Mouse (Mus musculus) layer of hippocampus, adult 2 months (tissue): ENCODE results near the gene Tsr1. TPM values are rescaled to one million over a fixed set of nuclear protein-coding genes. Genes with fewer than 3 reads are reported as not detected.

Experiments used
- DNase-seq, 2 experiments: peaks; one replicate each; pipeline ENCODE4 v3.0.0; 2022; ENCODE audit warnings: low spot score in 2 of 2
- H3K27ac ChIP-seq: fragments of 200-600 bp; 2 replicates; pipeline ENCODE4 v1.8.1; 2022
- H3K4me3 ChIP-seq: fragments of 200-600 bp; 2 replicates; pipeline ENCODE4 v1.8.1; 2022; ENCODE audit warnings: mild to moderate bottlenecking
- CTCF ChIP-seq: fragments of 200-600 bp; conservative IDR thresholded peaks from 2 replicates; pipeline ENCODE4 v1.8.1; 2022; ENCODE audit warnings: antibody characterized with exemption, mild to moderate bottlenecking, moderate library complexity
- long read RNA-seq, 2 experiments: library from polyadenylated mRNA; stranded (forward); transcript quantifications; one replicate each; pipeline ENCODE4 v2.0.0; 2021; ENCODE audit warnings: borderline mapping rate in 2 of 2
- total RNA-seq, 2 experiments: library from RNA; stranded (reverse); gene quantifications; 2 replicates each; pipeline ENCODE4 v1.2.3; 2021

Tsr1 gene
- 10 to 100 TPM; 32.0 to 36.8 TPM for total RNA-seq
- long read RNA-seq, experiment 1, transcript Tsr1-201 (15 exons, 3,389 nt) = major isoform, 12 of 20 reads
- long read RNA-seq, experiment 1, partial matches to known transcripts = 6 of 20 reads
- long read RNA-seq, experiment 1, other reads (novel, unspliced or antisense) = 2 of 20 reads
- long read RNA-seq, experiment 2, transcript Tsr1-201 (15 exons, 3,389 nt) = major isoform, 20 of 34 reads
- long read RNA-seq, experiment 2, partial matches to known transcripts = 8 of 34 reads
- long read RNA-seq, experiment 2, other reads (novel, unspliced or antisense) = 6 of 34 reads

DNA sequence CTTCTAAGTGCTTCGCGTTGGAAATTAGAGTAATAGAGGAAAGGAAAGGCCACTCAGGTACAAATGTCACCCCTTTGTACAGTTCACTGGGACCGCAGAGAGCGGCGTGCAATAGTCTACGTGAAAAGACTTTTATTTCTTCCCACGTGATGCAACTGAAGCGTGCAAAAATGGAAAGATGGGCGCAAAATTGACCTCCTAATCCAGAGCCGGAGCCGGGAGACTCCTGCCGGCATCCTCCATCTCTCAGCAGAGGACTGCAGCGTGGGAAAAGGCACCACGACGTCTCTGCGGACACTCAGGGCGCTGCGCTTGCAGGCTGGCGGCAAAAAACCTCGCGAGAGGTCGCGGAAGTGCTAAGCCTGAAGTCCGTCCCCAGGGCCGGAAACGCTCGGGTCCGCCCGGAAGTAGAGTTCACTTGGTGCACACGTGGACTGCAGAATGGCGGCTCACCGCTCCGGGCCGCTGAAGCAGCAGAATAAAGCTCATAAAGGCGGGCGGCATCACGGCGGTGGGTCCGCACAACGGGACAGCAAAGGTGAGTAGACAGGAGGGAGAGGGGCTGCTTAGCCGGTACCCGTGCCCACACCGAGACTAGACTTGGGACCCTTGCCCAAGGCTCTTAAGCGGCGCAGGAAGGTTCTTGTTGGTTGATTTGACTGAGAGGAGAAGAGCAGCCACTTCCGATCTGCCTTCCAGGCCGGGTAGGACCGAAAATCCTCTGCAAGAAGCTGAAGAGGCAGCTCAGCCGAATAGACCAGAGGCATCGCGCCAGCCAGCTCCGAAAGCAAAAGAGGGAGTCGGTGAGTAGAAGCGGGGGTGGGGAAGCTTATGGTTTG, at the start of gene Tsr1:
Gene Tsr1, plus strand, starts transcription at position 394 of the 839 bp plus-strand sequence.
- Histone ChIP-seq H3K4me3 (peak within 1 kb of the TSS; percentile 82), H3K27ac (peak within 1 kb of the TSS; percentile 97)
- DNase-seq = peak; percentile 88 to 89
- TF ChIP-seq CTCF = no peak

DNA sequence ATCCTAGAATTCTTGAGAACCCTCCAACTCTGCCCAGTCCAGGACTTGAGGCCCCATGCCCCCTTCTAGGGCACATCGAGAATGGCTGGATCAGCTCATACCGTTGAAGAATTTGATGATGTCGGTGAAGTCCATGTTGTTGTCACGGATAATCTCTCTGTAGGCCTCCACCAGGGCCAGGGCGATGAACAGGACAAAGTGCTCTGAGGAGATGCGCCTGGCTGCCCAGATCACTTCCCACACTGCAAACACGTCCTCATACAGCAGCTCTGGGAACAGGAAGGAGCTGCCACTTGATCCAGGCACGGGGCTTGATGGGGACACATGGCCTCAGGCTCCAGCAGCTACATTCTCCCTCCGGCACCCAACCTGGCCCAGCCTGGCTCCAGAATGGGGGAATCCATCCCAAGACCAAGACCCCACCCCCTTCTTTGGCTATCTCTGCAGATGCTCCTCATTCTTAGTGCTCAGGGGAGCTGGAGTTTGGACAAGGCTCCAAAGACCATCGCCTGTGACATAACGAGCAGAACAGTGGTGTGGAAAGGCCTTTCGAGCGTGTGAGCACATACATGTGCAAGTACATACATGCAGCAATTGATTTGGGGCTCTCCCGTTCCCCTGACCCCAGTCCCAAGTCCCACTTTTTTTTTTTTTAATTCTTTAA, 46.7 kb upstream of the Tsr1 start:
- H3K27ac ChIP-seq = peak overlapping the region; percentile 28; the same call in 1 of the 2 replicates
- DNase-seq = no peak
- TF ChIP-seq CTCF = no peak
- no peak overlapping the region for H3K4me3 ChIP-seq

DNA sequence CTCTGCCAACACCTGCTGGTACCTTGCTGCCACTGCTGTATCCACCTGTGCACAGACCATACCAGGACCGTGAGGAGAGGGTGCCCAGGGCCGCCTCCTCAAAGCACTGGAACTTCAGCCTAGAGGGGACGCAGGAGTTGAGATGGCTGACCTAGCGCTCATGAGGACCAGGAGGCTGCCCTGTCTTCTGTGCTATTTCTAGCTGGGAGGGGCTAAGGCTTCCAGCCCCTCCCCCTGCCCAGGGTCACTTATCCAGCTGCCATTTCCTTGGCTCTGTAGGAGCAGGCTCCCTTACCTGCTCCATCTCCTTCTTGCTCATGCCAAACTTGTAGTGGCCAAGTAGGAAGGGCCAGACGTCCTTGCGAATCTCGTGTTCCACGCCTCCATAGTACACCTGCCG, 40.1 kb upstream of the Tsr1 start:
- Histone ChIP-seq H3K27ac (0 out of 2 replicates have a peak overlapping the region, but pooled peaks have one; percentile 23), H3K4me3 (no peak overlapping the region)
- DNase-seq = no peak
- no peak for TF ChIP-seq CTCF

- TF ChIP-seq CTCF = no peak
- H3K4me3 ChIP-seq = no peak overlapping the region
- no peak overlapping the region for H3K27ac ChIP-seq
- DNase-seq = no peak
Measured at GRCm38 (mm10) chr11:74862129-74862528, 35.7 kb upstream of the Tsr1 start.

DNA sequence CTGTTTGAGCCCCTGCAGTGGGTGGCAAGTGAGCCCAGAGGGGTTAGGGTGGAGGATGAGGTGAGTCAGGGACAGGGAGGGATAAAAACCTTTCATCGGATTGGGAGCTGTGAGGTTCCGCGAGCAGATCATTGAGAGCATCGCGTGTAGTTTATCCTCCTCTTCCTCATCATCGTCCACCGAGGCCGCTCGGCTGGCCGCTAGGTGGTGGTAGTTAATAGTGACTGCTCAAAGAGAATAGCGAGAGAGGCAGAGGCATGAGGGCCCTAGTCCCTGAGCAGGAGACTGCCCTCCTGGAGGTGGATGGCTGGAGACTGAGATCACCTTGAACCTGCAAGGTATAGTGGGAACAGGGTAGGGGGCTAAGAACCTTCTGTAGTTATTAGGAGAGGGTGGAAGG, 34.4 kb upstream of the Tsr1 start:
- H3K27ac ChIP-seq = no peak overlapping the region
- no peak overlapping the region for H3K4me3 ChIP-seq
- peak in 1 of 2 experiments; percentile 44 for DNase-seq
- peak; percentile 74 for TF ChIP-seq CTCF

- Histone ChIP-seq H3K27ac (no peak overlapping the region), H3K4me3 (no peak overlapping the region)
- DNase-seq = no peak
- TF ChIP-seq CTCF = no peak
Measured at GRCm38 (mm10) chr11:74864421-74864820, 33.5 kb upstream of the Tsr1 start.

DNA sequence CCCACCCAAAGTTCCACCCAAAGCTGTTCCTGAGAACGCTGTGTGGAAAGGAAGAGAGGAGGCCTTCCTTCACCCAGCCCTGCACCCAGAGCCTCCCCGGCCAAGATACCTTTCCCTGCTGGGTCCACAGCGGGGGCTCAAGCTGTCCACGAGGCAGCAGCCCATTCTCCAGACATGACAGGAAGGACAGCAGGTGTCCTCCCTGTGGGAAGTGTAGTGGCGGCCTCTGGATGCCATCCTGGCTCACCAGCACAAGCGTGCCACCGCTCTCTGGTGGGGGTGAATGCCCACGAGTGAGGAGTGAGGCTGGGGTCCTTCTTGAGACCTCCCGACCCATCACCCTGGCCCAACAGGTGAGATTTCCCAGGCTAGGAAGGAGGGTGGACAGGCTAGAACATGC, 32.6 kb upstream of the Tsr1 start:
- Histone ChIP-seq H3K27ac (no peak overlapping the region), H3K4me3 (no peak overlapping the region)
- no peak for DNase-seq
- TF ChIP-seq CTCF = no peak

DNA sequence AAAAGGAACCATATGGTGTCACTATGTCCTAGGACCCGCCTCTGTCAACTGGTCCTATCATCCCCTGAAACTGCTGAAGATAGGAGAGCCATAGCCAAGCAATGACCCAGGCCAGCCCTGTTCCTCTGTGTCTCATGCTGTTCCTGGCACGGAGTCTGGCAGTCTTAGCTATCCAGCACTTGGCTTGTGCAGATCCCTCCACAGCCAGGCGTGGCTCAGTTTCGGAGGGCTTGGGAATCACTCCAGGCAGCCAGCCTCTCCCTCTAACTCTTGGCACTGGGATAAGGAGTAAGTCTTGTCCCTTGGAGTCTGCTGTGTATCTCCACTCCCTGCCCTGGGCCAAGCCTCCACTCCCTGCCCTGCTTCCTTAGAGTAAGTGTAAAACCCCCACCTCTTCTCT, 31.2 kb upstream of the Tsr1 start:
- no peak for TF ChIP-seq CTCF
- no peak overlapping the region for H3K4me3 ChIP-seq
- H3K27ac ChIP-seq = peak overlapping the region; percentile 47
- DNase-seq = peak; percentile 44 to 62

GRCm38 (mm10) chr11:74867181-74867580, 30.7 kb upstream of the Tsr1 start:
- H3K27ac ChIP-seq = peak overlapping the region; percentile 47
- DNase-seq = no peak
- no peak for TF ChIP-seq CTCF
- no peak overlapping the region for H3K4me3 ChIP-seq

DNA sequence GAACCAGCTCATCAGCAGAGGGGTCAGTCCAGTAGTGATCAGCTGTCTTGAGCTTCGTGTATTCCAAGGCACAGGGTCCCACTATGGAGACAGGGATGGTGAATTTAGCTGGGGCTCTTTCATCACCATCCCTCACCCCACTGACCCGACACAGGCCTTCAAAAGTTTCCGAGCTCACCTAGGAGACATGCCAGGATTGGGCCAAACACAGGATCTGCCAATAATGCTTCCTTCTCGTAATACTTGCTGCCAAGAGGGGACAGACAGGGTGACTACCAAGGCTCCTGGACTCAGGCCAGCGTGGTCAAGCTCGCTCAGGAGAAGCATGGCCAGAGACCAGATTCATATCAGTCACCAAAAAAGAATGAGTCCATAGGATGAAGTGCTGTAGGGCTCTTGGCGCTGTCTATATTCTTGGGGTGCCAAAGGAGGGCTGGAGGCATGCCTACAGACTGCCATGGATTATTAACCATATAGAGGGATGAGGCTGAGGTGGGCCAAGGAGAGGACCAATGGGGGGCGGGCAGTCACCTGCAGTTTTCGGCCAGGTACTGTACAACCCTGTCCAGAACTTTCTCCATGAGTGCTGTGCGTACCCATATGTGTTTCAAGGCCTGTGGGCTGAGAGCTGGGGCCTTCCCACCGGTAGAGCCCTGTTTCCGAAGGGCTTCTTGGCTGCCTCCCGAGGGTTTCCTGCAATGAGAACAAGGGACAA, 29.7 kb upstream of the Tsr1 start:
- DNase-seq = no peak

GRCm38 (mm10) chr11:74869603-74870002, 28.3 kb upstream of the Tsr1 start:
- H3K27ac ChIP-seq = peak overlapping the region; percentile 83
- TF ChIP-seq CTCF = no peak
- H3K4me3 ChIP-seq = no peak overlapping the region
- DNase-seq = no peak

More for the DNA sequence above, 29.7 kb upstream of the Tsr1 start:
- no peak for TF ChIP-seq CTCF
- no peak overlapping the region for H3K4me3 ChIP-seq
- 0 out of 2 replicates have a peak overlapping the region, but pooled peaks have one; percentile 47 for H3K27ac ChIP-seq

- H3K4me3 ChIP-seq = no peak overlapping the region
- TF ChIP-seq CTCF = no peak
- peak overlapping the region; percentile 83 for H3K27ac ChIP-seq
- DNase-seq = no peak
Measured at GRCm38 (mm10) chr11:74870544-74870943, 27.3 kb upstream of the Tsr1 start.
